Mouse (Mus musculus) heart, embryonic 15.5 days (tissue): ENCODE measurements around the gene Hmcn2. TPM values are rescaled to one million over a fixed set of nuclear protein-coding genes. Genes with fewer than 3 reads are reported as not detected.
A peak's percentile ranks its signal among the peaks of the same experiment; 100 is the strongest.

Experiments
- ATAC-seq: fragments of 200-750 bp; cut with Nextera tagmentation; replicated peaks from 2 replicates; pipeline ENCODE4 v1.8.0; 2017; ENCODE audit warnings: low read depth, moderate TSS enrichment; ENCODE audit not compliant: insufficient number of reproducible peaks, insufficient read depth, low FRiP score
- H3K27ac ChIP-seq: fragments of 300-500 bp; sonication (generic); 2 replicates; pipeline ENCODE4 v1.5.1; 2015; ENCODE audit warnings: mild to moderate bottlenecking, inconsistent platforms
- H3K27me3 ChIP-seq: fragments of 300-500 bp; sonication (generic); 2 replicates; pipeline ENCODE4 v1.6.1; 2015; ENCODE audit warnings: inconsistent platforms
- H3K36me3 ChIP-seq: fragments of 300-500 bp; sonication (generic); 2 replicates; pipeline ENCODE4 v1.6.1; 2015; ENCODE audit warnings: mild to moderate bottlenecking, inconsistent platforms
- H3K4me1 ChIP-seq: fragments of 300-500 bp; sonication (generic); replicated peaks from 2 replicates; pipeline ENCODE4 v1.6.1; 2015; ENCODE audit warnings: inconsistent platforms
- H3K4me2 ChIP-seq: fragments of 300-500 bp; sonication (generic); 2 replicates; pipeline ENCODE4 v1.6.1; 2015; ENCODE audit warnings: inconsistent platforms, mild to moderate bottlenecking, moderate library complexity
- H3K4me3 ChIP-seq: fragments of 300-500 bp; sonication (generic); 2 replicates; pipeline ENCODE4 v1.5.1; 2015; ENCODE audit warnings: mild to moderate bottlenecking, inconsistent platforms
- H3K9ac ChIP-seq: fragments of 300-500 bp; sonication (generic); 2 replicates; pipeline ENCODE4 v1.6.1; 2015; ENCODE audit warnings: mild to moderate bottlenecking, inconsistent platforms
- H3K9me3 ChIP-seq: fragments of 300-500 bp; sonication (generic); replicated peaks from 2 replicates; pipeline ENCODE4 v1.6.1; 2016; ENCODE audit warnings: inconsistent platforms
- whole genome bisulfite sequencing: fragments of 180-500 bp; shearing (Covaris S2); methylation state at CpG from one replicate; pipeline ENCODE4 v1.1.7; 2015; ENCODE audit warnings: mixed read lengths; 5-methylcytosine and 5-hydroxymethylcytosine counted together
- polyA plus RNA-seq: library from polyadenylated mRNA; unstranded; fragments of >200 nt; fragmentation: Nextera tagmentation; extraction: Ambion mirVana; gene quantifications from 2 replicates; pipeline ENCODE4 v1.2.1, GENCODE M21; 2015

Gene Hmcn2
- polyA plus RNA-seq, 1 experiment from 2014 or later: 1.1 TPM

DNA sequence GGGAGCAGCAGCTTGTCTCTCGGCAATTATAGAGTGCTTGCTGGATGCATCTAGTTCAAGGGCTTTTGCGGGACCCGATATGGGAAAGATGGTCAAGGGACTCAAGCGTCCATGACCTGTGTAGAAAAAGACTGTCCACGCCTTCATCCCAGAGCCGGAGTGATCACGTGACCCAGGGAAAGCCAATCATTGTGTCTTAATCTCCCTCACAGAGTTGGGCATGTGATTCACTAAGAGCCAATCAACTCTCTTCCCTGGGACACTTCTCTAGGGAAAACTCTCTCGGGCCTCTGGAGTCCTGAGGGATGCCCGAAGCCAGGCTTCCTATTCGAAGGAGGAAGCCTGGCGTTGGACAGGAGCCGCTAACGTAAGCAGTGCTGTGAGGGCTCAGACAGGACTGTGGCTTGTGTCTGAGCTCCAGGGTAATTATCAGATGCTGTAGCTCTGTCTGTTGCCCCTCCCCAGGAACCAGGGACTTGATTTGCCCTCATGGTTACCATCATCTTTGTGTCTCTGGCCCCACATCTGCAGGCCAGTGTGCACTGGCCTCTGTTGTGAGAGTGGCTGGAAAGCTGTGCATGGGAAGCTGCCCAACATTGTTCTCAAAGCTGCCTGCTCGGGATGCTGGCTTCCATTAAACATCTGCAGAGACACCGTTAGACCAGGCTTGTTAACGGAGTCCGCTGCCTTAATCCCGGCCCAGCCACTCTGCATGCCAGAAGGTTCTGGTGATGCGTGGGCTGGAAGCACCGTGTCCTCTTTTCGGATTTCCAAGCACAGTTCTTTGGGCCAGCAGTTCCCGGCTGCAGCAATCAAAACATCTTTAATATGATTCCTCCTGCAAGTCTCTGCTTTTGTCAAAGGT is 9.2 kb upstream of the Hmcn2 start:
- no peaks in the 10 kb centered on the region for H3K9me3 ChIP-seq
- no peaks in the 10 kb centered on the region for H3K36me3 ChIP-seq
- H3K27ac ChIP-seq: no peak overlapping the region
- H3K9ac ChIP-seq: no peak overlapping the region
- 75% methylated on average over 22 of the region's 22 CpGs for WGBS
- H3K27me3 ChIP-seq: peaks cover 8% of the 10 kb centered on the region
- no peaks in the 10 kb centered on the region for H3K4me1 ChIP-seq
- H3K4me3 ChIP-seq: no peak overlapping the region
- ATAC-seq: no peak
- H3K4me2 ChIP-seq: no peak overlapping the region

DNA sequence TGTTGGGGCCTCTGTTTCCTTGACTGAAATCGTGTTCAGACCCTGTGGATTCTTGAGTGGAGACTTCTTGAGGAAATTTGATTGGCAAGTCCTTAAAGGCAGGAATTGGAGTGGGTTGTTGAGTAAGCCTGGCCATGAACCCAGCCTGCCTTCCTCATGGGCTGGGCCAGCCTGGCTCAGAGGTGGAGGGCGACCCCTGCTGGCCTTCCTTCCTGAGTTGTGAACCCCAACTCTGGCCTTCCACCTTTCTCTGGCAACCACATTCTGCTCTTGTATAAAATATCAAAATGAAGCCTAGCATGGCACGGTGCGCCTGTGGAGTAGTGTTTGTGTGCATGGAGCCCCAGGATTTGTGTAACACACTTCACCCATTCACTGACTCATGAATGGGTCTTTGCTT is 8.5 kb upstream of the Hmcn2 start:
- H3K27ac ChIP-seq: no peak overlapping the region
- H3K4me2 ChIP-seq: no peak overlapping the region
- no peak overlapping the region for H3K4me3 ChIP-seq
- H3K36me3 ChIP-seq: no peaks in the 10 kb centered on the region
- peaks cover 11% of the 10 kb centered on the region for H3K27me3 ChIP-seq
- no peaks in the 10 kb centered on the region for H3K9me3 ChIP-seq
- H3K4me1 ChIP-seq: no peaks in the 10 kb centered on the region
- ATAC-seq: no peak
- 37% methylated on average over 4 of the region's 4 CpGs for WGBS
- H3K9ac ChIP-seq: no peak overlapping the region

DNA sequence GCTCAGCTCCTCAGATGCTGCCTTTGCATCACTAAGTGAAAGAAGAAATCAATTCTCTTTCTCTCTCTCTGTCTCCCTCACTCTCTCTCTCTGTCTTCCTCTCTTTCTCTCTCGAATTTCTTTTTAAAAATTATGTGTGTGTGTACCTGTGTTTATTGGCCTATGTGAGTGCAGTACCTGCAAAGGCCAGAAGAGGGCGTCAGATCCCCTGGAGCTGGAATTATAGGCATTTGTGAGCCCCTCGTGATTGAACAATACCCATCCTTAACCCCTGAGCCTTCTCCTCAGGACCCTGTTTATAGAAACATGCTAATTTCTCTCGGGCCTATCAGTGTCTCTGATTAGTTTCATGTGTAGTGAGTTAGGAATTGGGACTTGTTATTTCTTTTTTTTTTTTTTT is 6.0 kb upstream of the Hmcn2 start:
- Histone ChIP-seq H3K36me3 (no peaks in the 10 kb centered on the region), H3K4me2 (no peak overlapping the region), H3K27ac (no peak overlapping the region), H3K9me3 (no peaks in the 10 kb centered on the region), H3K27me3 (peaks cover 35% of the 10 kb centered on the region), H3K4me1 (no peaks in the 10 kb centered on the region), H3K9ac (no peak overlapping the region), H3K4me3 (no peak overlapping the region)
- 59% methylated on average over 4 of the region's 4 CpGs for WGBS
- ATAC-seq: no peak

DNA sequence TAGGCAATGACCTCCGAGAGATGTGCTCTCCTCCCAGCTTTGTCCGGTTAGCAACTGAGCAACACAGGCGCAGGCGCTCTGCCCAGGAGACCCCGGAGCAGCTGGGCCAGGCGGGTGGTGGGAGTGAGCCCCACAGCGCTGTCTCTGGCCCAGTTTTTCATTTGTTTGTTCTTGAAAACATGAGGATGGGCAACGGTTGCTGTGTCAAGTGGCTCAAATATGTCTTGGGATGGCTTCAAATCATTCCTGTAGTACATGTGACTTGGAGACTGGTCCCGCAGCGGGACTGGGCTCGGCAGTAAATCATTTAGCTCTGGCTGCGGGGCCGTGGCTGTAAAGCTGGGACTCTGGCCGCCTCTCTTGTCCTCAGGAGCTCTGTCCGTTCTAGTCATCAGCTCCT is 4.7 kb upstream of the Hmcn2 start:
- 71% methylated on average over 15 of the region's 15 CpGs for WGBS

DNA sequence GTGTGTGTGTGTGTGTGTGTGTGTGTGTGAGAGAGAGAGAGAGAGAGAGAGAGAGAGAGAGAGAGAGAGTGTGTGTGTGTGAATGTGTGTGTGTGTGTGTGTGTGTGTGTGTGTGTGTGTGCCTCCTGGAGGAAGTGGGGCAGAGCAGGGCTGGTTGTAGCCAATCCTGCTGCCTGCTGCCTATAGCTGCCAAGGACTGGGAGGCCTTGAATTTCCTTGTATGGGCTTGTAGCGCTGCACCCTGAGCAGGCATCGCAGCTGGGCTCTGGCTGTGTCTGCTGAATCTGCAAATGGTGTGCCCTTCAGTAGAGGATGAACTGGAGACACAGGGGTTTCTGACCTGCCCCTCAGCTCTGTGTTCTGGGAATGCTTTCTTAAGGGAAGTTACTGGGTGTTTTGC is 3.9 kb downstream of the Hmcn2 start:
- Histone ChIP-seq H3K9me3 (no peaks in the 10 kb centered on the region), H3K27ac (no peak overlapping the region), H3K36me3 (no peaks in the 10 kb centered on the region), H3K27me3 (peaks cover 55% of the 10 kb centered on the region), H3K9ac (no peak overlapping the region), H3K4me3 (no peak overlapping the region), H3K4me1 (peaks cover 15% of the 10 kb centered on the region), H3K4me2 (no peak overlapping the region)
- 14% methylated on average over 2 of the region's 2 CpGs for WGBS
- ATAC-seq: peak; percentile 82

More for the DNA sequence above, 4.7 kb upstream of the Hmcn2 start:
- no peak overlapping the region for H3K4me2 ChIP-seq
- no peak overlapping the region for H3K9ac ChIP-seq
- ATAC-seq: no peak
- H3K36me3 ChIP-seq: no peaks in the 10 kb centered on the region
- H3K4me3 ChIP-seq: no peak overlapping the region
- no peaks in the 10 kb centered on the region for H3K9me3 ChIP-seq
- H3K4me1 ChIP-seq: peaks cover 8% of the 10 kb centered on the region
- peaks cover 48% of the 10 kb centered on the region for H3K27me3 ChIP-seq
- H3K27ac ChIP-seq: no peak overlapping the region

DNA sequence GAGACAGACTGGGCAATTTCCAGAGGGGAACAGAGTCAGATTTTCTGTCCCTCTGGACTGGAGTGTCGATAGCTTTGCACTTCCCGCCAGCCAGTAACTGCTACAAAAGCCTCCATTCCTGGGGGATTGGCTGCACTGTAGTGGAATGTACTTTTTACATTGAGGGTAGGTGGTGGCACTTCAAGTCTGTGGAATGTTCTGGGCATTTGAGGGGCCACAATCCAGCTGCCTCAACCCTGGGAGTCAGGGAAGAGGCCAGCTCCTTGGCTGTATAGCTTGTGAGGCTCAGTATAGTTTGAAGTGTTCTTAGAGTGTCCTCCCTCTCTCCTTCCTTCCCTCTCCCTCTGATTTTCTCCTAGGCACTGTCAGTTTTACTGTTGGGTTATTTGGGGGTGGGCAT is 5.0 kb downstream of the Hmcn2 start:
- no peak for ATAC-seq
- Histone ChIP-seq H3K9me3 (no peaks in the 10 kb centered on the region), H3K27ac (no peak overlapping the region), H3K27me3 (peaks cover 48% of the 10 kb centered on the region), H3K36me3 (no peaks in the 10 kb centered on the region), H3K9ac (no peak overlapping the region), H3K4me1 (peaks cover 15% of the 10 kb centered on the region), H3K4me2 (no peak overlapping the region), H3K4me3 (no peak overlapping the region)
- WGBS: 75% methylated on average over 2 of the region's 2 CpGs

DNA sequence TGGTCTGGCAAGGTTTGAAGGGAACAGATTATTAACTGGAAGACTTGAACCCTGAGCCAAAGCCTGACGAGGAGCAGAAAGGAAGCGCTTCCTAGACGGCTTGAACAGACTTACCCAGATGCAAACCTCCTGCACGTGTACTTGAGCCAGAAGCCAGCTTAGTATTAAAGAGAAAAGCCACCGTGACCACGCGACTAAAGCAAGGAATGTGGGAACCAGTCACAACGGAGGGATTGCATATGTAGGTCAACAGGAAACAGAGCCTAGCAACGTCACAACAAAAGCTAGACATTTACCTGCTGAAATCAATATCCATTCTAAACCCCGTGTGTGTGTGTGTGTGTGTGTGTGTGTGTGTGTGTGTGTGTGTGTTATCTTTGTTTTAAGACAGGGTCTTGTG is 13.0 kb downstream of the Hmcn2 start:
- H3K9ac ChIP-seq: no peak overlapping the region
- no peaks in the 10 kb centered on the region for H3K9me3 ChIP-seq
- H3K4me2 ChIP-seq: no peak overlapping the region
- no peak overlapping the region for H3K4me3 ChIP-seq
- H3K4me1 ChIP-seq: 0 out of 2 replicates have a peak, but pooled peaks cover 7% of the 10 kb centered on the region
- no peaks in the 10 kb centered on the region for H3K36me3 ChIP-seq
- H3K27me3 ChIP-seq: 0 out of 2 replicates have a peak, but pooled peaks cover 8% of the 10 kb centered on the region
- no peak for ATAC-seq
- no peak overlapping the region for H3K27ac ChIP-seq
- 60% methylated on average over 10 of the region's 10 CpGs for WGBS

DNA sequence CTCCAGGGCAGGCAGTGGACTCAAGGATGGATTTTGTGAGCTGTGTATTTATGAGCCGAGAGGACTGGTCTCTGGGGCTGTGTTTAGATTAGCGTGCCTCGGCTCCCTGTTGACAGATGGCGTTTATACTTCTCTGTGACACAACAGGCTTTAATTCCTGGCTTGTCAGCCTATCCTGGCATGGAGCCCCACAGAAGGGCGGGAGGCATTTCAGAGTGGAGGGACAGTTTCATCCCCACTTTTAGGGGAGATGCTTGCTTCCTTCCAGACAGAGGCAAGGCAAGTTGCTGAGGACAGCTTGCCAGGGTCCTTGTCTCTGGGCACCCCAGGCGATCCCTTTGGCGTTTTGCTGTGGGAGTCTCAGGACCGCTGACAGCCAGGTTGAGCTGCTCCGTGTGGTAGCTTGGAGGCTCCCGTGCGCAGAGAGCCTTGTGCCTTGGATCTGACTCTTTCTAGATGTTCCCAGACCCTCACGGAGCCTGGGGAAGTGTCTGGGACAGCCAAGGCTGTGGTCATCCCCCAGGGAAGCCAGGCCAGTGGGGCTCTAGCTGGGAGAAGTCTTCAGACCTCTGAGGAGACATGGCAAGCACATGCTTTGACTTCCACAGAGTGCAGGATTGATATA is 23.6 kb downstream of the Hmcn2 start:
- H3K27ac ChIP-seq: peak overlapping the region; percentile 21; the same call in 1 of the 2 replicates
- no peak overlapping the region for H3K4me3 ChIP-seq
- ATAC-seq: peak; percentile 23; the same call in 1 of the 2 replicates
- H3K4me2 ChIP-seq: peak overlapping the region; percentile 21; the same call in 1 of the 2 replicates
- peaks cover 52% of the 10 kb centered on the region for H3K4me1 ChIP-seq
- no peak overlapping the region for H3K9ac ChIP-seq
- 28% methylated on average over 12 of the region's 12 CpGs for WGBS
- H3K27me3 ChIP-seq: peaks cover 28% of the 10 kb centered on the region
- H3K9me3 ChIP-seq: no peaks in the 10 kb centered on the region
- H3K36me3 ChIP-seq: no peaks in the 10 kb centered on the region

DNA sequence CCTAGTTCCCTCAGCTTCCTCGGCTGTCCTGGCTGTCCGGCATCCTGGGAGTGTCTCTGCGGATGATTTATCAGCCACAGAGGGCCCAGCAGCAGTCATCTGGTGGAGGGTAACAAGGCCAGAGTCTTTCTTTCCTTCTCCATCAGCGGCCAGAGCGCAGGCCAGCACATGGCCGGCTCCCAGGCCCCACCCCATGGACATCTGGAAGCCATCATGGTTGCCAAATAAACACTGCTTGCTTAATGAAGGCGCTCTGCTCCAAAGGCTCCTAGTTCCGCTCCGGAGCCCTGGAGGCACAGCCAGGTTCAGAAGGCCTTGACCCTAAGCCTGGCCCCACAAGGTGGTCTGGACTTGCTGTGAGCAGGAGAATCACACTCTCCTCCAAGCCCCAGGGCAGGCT is 25.6 kb downstream of the Hmcn2 start:
- ATAC-seq: no peak
- Histone ChIP-seq H3K4me1 (peaks cover 48% of the 10 kb centered on the region), H3K27me3 (peaks cover 45% of the 10 kb centered on the region), H3K27ac (no peak overlapping the region), H3K36me3 (no peaks in the 10 kb centered on the region), H3K4me3 (no peak overlapping the region), H3K9ac (no peak overlapping the region), H3K4me2 (no peak overlapping the region), H3K9me3 (no peaks in the 10 kb centered on the region)
- WGBS: 42% methylated on average over 9 of the region's 9 CpGs

DNA sequence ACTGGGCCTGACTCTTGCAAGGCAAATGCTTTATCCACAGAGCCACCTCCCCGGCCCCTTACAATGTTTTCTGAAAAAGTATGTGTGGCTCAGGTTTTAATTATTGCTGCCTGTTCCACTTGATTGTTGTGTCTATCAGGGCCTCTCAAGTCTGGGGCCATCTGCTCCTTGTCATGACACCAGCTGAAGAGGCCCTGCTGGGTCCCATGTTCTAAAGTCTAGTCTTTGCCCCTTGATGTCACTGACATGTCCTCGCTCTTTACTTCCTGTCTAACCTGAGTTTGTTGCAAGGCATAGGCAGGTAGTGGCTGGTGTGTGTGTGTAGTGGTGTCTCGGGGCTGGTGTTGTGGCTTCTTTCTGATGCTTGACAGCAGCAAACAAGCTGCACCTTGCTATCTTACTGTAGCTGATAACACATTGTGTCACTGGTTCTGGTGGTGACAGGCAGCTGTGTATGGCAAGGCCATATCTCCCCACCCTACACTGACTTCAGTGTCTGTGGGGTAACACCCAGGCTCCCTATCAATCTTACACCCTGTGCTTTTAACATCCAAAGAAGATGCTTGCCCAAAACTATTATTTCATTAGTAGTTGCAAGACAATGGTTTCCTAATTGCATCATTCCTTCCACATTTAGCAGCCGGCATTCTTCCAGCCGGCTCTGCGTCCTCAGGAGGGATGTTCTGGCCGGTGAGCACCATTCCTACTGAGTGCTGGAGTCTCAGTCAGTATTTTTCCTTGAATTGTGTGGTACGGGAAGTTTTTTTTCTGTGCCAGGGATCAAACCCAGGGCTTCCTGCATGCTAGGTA is 27.7 kb downstream of the Hmcn2 start:
- Histone ChIP-seq H3K27me3 (peaks cover 52% of the 10 kb centered on the region), H3K36me3 (no peaks in the 10 kb centered on the region), H3K4me2 (peak overlapping the region; percentile 23), H3K4me3 (no peak overlapping the region), H3K9ac (no peak overlapping the region), H3K4me1 (peaks cover 46% of the 10 kb centered on the region), H3K9me3 (no peaks in the 10 kb centered on the region), H3K27ac (peak overlapping the region; percentile 75)
- peak; percentile 78; the same call in 1 of the 2 replicates for ATAC-seq
- 34% methylated on average over 8 of the region's 8 CpGs for whole genome bisulfite sequencing

DNA sequence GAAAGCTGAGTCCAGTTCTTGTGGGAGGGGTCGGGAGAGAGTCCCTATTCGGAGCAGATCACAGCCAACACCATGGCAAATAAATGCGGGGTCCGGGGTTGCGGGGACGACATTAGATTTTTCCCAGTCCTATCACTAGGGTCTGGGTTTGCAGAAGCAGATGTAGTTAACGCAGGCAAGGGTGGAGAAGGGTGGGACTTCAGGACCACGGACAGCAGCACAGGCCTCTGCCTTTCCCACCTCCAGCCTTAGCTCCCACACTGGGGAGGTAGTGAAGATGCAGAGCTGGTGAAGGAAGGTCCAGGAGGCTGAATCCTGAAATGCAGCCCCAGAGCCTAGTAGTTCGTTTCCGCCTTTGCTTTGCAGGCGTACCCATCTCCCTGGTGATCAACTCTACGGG is 31.9 kb downstream of the Hmcn2 start:
- no peak for ATAC-seq
- Histone ChIP-seq H3K9me3 (no peaks in the 10 kb centered on the region), H3K9ac (no peak overlapping the region), H3K4me1 (peaks cover 22% of the 10 kb centered on the region), H3K4me3 (no peak overlapping the region), H3K27me3 (peaks cover 68% of the 10 kb centered on the region), H3K27ac (no peak overlapping the region), H3K36me3 (no peaks in the 10 kb centered on the region), H3K4me2 (no peak overlapping the region)
- 29% methylated on average over 12 of the region's 12 CpGs for WGBS
